Mouse (Mus musculus): Measurements from ENCODE around the gene Mymx. TPM values are rescaled to one million over a fixed set of nuclear protein-coding genes. Genes with fewer than 3 reads are reported as not detected.
A peak's percentile ranks its signal among the peaks of the same experiment; 100 is the strongest.

Gene Mymx
- total and polyA plus RNA-seq, 3 experiments, result not detected

DNA sequence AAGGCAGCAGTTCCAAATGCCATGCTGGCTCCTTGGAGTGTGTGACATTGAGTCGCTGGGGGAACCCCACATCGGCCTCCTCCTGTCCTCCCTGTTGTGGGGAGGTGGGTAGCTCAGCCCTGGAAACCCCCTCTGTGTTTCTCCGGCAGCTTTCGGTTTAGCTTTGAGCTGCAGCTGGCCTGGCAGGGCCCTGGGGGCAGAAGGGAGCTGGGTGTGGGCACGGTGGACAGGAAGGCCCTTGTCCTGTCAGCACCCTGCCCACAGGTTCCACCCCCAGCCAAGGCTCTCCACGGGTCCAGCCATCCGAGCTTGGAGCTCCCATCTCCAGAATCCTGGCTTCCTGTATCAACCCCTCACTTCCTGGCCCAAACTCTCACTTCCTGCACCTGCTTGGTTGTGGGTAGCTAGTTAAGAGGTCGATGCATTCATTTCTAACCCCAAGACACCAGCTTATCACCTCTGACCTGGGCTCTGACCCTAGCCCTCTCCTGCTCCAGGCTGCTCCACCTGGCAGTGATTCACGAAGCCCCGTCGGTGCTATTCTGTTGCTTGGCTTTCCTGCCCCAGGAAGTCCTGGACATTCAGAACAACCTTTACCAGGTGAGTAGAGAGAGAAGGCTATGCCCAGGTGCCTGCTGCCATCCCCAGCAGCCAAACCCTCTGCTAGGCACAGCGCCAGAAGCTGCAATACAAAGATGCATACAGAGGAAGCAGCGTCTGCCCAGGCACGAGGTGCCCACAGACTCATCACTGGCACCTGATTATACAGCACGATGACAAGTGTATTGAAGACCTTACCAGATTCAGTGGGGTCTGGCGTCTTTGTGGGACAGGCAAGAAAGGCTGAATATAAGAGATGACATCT lies 43.7 kb downstream of the Mymx start:
- Histone ChIP-seq H3K27ac (ENCODE audit: insufficient read depth, low read depth) (peak overlapping the region; percentile 99), H3K79me2 (replicated peaks; ENCODE audit: control insufficient read depth, extremely low read depth, insufficient read depth, poor library complexity, severe bottlenecking) (peaks cover 41% of the 10 kb centered on the region), H3K9ac (ENCODE audit: insufficient read depth, low read depth) (peak overlapping the region; percentile 99), H3K9me3 (replicated peaks; ENCODE audit: low read length) (no peaks in the 10 kb centered on the region), H3K4me2 (ENCODE audit: insufficient read depth, low read depth, poor library complexity, severe bottlenecking) (peak overlapping the region; percentile 80), H3K4me3 (replicated peaks in 1 of 3; ENCODE audit: low read depth in 2 of 3, low read length in 2 of 3, poor library complexity in 1 of 3) (peak overlapping the region; percentile 90 to 100 (median 99)), H3K4me1 (ENCODE audit: control insufficient read depth in 1 of 2, insufficient read depth in 2 of 2) (peaks cover 26 to 50% of the 10 kb centered on the region in 2 experiments), H3K36me3 (replicated peaks in 1 of 2; ENCODE audit: control insufficient read depth in 1 of 2, insufficient read depth in 1 of 2, low read length in 1 of 2) (peaks cover 38 to 63% of the 10 kb centered on the region in 2 experiments), H3K27me3 (replicated peaks) (no peaks in the 10 kb centered on the region)
- dilution Hi-C loops (cut with MboI; ENCODE audit: extremely low pct_ligation_motif_present, extremely low pct_unique_long_range_greater_than_20kb, low sequenced_read_pairs), result no loop called here
- TF ChIP-seq NRF1 (IDR thresholded peaks at IDR 0.05; ENCODE audit: low read depth, low read length) (0 out of 2 replicates have a peak, but pooled peaks have one; percentile 40), HCFC1 (IDR thresholded peaks at IDR 0.05; ENCODE audit: low read depth, low read length) (peak; percentile 33; the same call in 1 of the 2 replicates), MAZ (IDR thresholded peaks at IDR 0.05; ENCODE audit: low read depth, low read length) (no peak), ETS1 (conservative IDR thresholded peaks at IDR 0.05; ENCODE audit: low read depth, low read length) (peak; percentile 69), ZMIZ1 (IDR thresholded peaks at IDR 0.05; ENCODE audit: low read depth, low read length) (peak; percentile 43), MEF2A (IDR thresholded peaks at IDR 0.05; ENCODE audit: borderline replicate concordance, low read depth, low read length) (peak; percentile 65), ELF1 (IDR thresholded peaks at IDR 0.05; ENCODE audit: low read depth, low read length) (peak; percentile 70), TCF12 (IDR thresholded peaks at IDR 0.05; ENCODE audit: low read depth, low read length) (peak; percentile 92), IRF4 (IDR thresholded peaks at IDR 0.05; ENCODE audit: low read depth, low read length) (peak; percentile 76), TBP (conservative IDR thresholded peaks at IDR 0.05; ENCODE audit: low read depth, low read length) (no peak), RAD21 (IDR thresholded peaks at IDR 0.05; ENCODE audit: low read depth, low read length) (no peak), UBTF (IDR thresholded peaks at IDR 0.05; ENCODE audit: low read depth, low read length) (no peak), MAFK (IDR thresholded peaks at IDR 0.05; ENCODE audit: insufficient replicate concordance, low read length) (0 out of 2 replicates have a peak, but pooled peaks have one; percentile 54), SIN3A (IDR thresholded peaks at IDR 0.05; ENCODE audit: low read length) (peak; percentile 77), JUND (conservative IDR thresholded peaks at IDR 0.05; ENCODE audit: low read depth, low read length) (no peak), MAX (IDR thresholded peaks at IDR 0.05; ENCODE audit: low read length) (peak; percentile 6; the same call in 1 of the 2 replicates), BHLHE40 (IDR thresholded peaks at IDR 0.05; ENCODE audit: low read depth, low read length) (peak; percentile 63), MXI1 (IDR thresholded peaks at IDR 0.05; ENCODE audit: low read depth, low read length) (peak; percentile 72; the same call in 1 of the 2 replicates), POLR2A (IDR thresholded peaks at IDR 0.05; ENCODE audit: low read depth, low read length) (peak; percentile 47), NELFE (IDR thresholded peaks at IDR 0.05; ENCODE audit: low read depth, low read length) (peak; percentile 4; the same call in 1 of the 2 replicates)
- peak; percentile 66 for DNase-seq (ENCODE audit: extremely low read depth)
- in situ Hi-C loops (cut with MboI; ENCODE audit: low pct_ligation_motif_present, low pct_unique_long_range_greater_than_20kb, low sequenced_read_pairs), result loop anchor here (5.0 kb wide), 1 partner anchor 81 kb away; the partner anchor contains the start of gene Spats1

Data from CH12.LX (cell line).